Mouse (Mus musculus): ENCODE results near the gene Gm49776. TPM values are rescaled to one million over a fixed set of nuclear protein-coding genes. Genes with fewer than 3 reads are reported as not detected.

Gm49776 gene
- polyA plus RNA-seq, 1 experiment = not detected

GRCm38 (mm10) chr16:18229622-18230021 lies 28.5 kb downstream of the Gm49776 start:
- H3K4me3 ChIP-seq (ENCODE audit: insufficient read depth, low read depth, low read length) = peak overlapping the region; percentile 24
- TF ChIP-seq CTCF (IDR thresholded peaks at IDR 0.05; ENCODE audit: insufficient read depth, low read depth, low read length) (no peak), POLR2A (IDR thresholded peaks at IDR 0.05; ENCODE audit: insufficient read depth, low read depth, low read length) (0 out of 2 replicates have a peak, but pooled peaks have one; percentile 19)
- H3K4me1 ChIP-seq (ENCODE audit: control insufficient read depth, insufficient read depth, low read length) = peaks cover 57% of the 10 kb centered on the region
- 4% methylated on average over 11 of the region's 11 CpGs for WGBS
- H3K27ac ChIP-seq (ENCODE audit: insufficient read depth, low read depth, low read length) = peak overlapping the region; percentile 96

DNA sequence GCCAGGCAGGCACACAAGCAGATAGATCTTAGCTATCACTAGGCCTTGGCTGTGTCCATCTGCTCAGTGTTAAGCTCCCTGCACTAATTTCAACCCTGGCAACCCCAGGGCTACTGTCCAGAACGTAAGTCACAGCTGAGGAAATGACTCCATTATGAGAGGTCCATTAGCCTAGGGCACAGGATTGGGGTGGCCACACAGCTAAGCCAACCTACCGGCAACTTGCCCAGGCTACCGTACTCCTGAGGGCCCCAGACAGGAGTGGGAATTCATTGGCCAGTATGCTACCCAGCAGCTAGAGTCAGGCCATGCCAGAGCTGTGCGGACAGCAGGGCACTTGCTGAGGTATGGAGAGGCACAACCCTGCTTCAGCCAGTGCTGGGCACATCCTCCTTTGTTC lies 29.3 kb downstream of the Gm49776 start:
- H3K4me3 ChIP-seq (ENCODE audit: insufficient read depth, low read depth, low read length) = no peak overlapping the region
- 73% methylated on average over 4 of the region's 4 CpGs for WGBS
- peaks cover 63% of the 10 kb centered on the region for H3K4me1 ChIP-seq (ENCODE audit: control insufficient read depth, insufficient read depth, low read length)
- peak overlapping the region; percentile 96 for H3K27ac ChIP-seq (ENCODE audit: insufficient read depth, low read depth, low read length)
- TF ChIP-seq POLR2A (IDR thresholded peaks at IDR 0.05; ENCODE audit: insufficient read depth, low read depth, low read length) (no peak), CTCF (IDR thresholded peaks at IDR 0.05; ENCODE audit: insufficient read depth, low read depth, low read length) (no peak)

- peaks cover 59% of the 10 kb centered on the region for H3K4me1 ChIP-seq (ENCODE audit: control insufficient read depth, insufficient read depth, low read length)
- H3K27ac ChIP-seq (ENCODE audit: insufficient read depth, low read depth, low read length) = no peak overlapping the region
- TF ChIP-seq POLR2A (IDR thresholded peaks at IDR 0.05; ENCODE audit: insufficient read depth, low read depth, low read length) (no peak), CTCF (IDR thresholded peaks at IDR 0.05; ENCODE audit: insufficient read depth, low read depth, low read length) (no peak)
- WGBS = 87% methylated on average over 20 of the region's 20 CpGs
- no peak overlapping the region for H3K4me3 ChIP-seq (ENCODE audit: insufficient read depth, low read depth, low read length)
Measured at GRCm38 (mm10) chr16:18227897-18228422, 30.2 kb downstream of the Gm49776 start.

DNA sequence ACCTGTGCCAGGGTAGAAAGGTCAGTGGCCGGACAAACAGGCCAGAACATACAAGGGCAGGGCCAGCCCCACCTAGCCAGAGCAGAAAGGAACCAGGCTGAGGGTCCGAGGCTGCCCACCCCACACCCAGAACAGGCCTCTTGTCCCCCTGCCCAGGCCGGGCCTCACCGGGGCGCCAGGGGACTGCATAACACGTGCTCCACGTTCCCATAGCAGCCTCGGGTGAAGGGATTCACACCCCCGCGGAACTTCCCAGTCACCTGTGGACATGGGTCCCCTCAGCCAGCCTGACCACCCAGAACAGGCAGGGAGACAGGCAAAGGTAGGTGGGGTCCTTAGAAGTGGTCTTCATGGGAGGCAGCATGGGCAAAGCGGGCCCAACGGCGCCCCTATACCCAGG lies 30.9 kb downstream of the Gm49776 start:
- Histone ChIP-seq H3K4me3 (ENCODE audit: insufficient read depth, low read depth, low read length) (no peak overlapping the region), H3K27ac (ENCODE audit: insufficient read depth, low read depth, low read length) (no peak overlapping the region), H3K4me1 (ENCODE audit: control insufficient read depth, insufficient read depth, low read length) (peaks cover 66% of the 10 kb centered on the region)
- WGBS = 91% methylated on average over 13 of the region's 13 CpGs
- no peak for TF ChIP-seq POLR2A (IDR thresholded peaks at IDR 0.05; ENCODE audit: insufficient read depth, low read depth, low read length)
- no peak for TF ChIP-seq CTCF (IDR thresholded peaks at IDR 0.05; ENCODE audit: insufficient read depth, low read depth, low read length)

DNA sequence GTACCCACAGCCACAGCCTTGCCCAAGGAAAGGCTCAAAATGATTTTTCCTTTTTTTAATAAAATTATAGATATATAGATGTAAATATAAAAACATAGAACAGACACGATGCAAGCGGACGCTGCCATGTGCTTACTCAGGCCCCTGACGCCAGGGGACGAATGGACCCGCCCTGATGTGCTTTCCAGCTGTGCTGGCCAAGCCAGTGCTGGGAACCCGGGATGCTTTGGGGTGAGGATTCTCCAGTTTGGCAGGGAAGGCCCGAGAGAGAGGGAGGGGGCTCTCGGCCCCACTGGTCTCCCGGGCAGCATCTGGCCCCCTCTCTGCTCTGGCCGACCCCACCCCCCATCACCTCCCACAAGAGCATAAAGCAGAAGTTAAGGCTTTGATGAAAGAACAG lies 35.9 kb downstream of the Gm49776 start:
- H3K4me1 ChIP-seq (ENCODE audit: control insufficient read depth, insufficient read depth, low read length) = peaks cover 54% of the 10 kb centered on the region
- no peak for TF ChIP-seq CTCF (IDR thresholded peaks at IDR 0.05; ENCODE audit: insufficient read depth, low read depth, low read length)
- no peak for TF ChIP-seq POLR2A (IDR thresholded peaks at IDR 0.05; ENCODE audit: insufficient read depth, low read depth, low read length)
- WGBS = 79% methylated on average over 11 of the region's 11 CpGs
- H3K27ac ChIP-seq (ENCODE audit: insufficient read depth, low read depth, low read length) = no peak overlapping the region
- H3K4me3 ChIP-seq (ENCODE audit: insufficient read depth, low read depth, low read length) = no peak overlapping the region

DNA sequence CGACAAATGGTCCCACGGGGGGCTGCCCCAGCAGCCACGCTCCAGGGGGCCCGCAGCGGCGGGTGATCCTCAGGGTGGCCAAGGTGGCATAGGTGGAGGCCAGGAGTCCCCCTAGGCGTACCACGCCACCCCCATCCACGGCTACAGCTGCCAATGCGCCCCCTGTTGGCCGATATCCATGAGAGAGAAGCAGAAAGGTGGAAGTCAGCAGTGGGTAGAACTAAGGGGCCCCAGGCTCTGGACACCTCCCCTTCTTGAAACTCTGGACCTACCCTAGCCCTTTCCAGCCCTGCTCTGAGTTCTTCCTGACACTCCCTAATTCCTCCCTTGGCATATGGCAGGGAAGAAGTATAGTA lies 36.6 kb downstream of the Gm49776 start:
- Histone ChIP-seq H3K27ac (ENCODE audit: insufficient read depth, low read depth, low read length) (0 out of 2 replicates have a peak overlapping the region, but pooled peaks have one; percentile 5), H3K4me3 (ENCODE audit: insufficient read depth, low read depth, low read length) (no peak overlapping the region), H3K4me1 (ENCODE audit: control insufficient read depth, insufficient read depth, low read length) (peaks cover 51% of the 10 kb centered on the region)
- 69% methylated on average over 11 of the region's 11 CpGs for WGBS
- no peak for TF ChIP-seq POLR2A (IDR thresholded peaks at IDR 0.05; ENCODE audit: insufficient read depth, low read depth, low read length)

DNA sequence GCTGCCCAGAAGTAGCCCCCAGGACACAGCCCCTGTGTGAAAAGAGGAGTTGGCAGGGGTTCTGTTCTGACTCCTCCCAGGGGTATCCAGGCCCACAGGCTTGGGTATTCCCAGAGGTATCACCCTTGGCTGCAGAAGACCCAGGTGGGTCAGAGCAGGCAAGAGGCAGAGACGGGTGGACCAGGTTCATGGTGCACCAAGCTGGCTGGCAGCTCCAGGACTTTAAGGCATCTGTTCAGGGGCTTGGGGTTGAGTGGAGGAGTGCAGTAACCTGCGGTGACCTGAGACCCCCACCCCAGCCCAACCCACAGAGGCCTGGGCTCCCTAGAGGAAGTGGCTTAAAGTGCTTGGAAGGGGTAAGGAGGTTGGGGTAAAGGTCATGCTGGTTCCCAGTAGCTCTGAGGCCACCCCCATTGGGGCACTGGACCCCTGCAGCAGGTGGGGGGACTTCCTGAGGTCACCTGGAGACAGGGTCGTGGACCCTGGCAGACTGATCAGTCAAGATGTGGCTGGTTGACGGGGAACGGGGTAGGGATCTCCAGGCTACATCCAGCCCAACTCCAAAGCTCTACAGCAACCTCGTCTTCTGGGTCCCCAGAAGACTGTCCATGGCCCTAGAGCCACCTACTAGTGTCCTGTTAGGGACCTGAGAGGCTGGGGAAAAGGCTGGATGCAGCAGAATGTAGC lies 37.1 kb downstream of the Gm49776 start:
- Histone ChIP-seq H3K4me1 (ENCODE audit: control insufficient read depth, insufficient read depth, low read length) (peaks cover 53% of the 10 kb centered on the region), H3K27ac (ENCODE audit: insufficient read depth, low read depth, low read length) (no peak overlapping the region; the same call in 1 of the 2 replicates), H3K4me3 (ENCODE audit: insufficient read depth, low read depth, low read length) (no peak overlapping the region)
- TF ChIP-seq POLR2A (IDR thresholded peaks at IDR 0.05; ENCODE audit: insufficient read depth, low read depth, low read length) (no peak), CTCF (IDR thresholded peaks at IDR 0.05; ENCODE audit: insufficient read depth, low read depth, low read length) (no peak)
- 92% methylated on average over 6 of the region's 6 CpGs for WGBS

DNA sequence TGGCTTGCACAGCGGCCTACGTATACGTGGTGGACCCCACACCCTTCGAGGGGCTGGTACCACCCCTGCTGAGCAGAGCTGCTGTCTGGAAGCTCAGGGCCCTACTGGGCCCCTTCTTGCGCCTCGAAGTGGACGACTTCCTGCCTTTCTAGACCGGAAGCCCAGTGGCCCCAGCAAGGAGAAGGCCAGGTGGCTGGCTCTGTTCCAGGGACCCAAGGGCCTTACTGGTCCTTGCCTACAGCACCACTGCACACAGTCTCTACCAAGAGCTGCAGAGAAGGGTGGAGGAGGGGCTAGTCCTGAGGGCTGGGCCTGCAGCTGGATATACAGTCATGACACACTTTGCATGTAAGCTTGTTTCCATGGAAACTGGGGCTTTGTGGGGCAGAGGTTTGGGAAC lies 38.1 kb downstream of the Gm49776 start:
- WGBS = 48% methylated on average over 8 of the region's 8 CpGs
- Histone ChIP-seq H3K4me1 (ENCODE audit: control insufficient read depth, insufficient read depth, low read length) (peaks cover 55% of the 10 kb centered on the region), H3K4me3 (ENCODE audit: insufficient read depth, low read depth, low read length) (no peak overlapping the region), H3K27ac (ENCODE audit: insufficient read depth, low read depth, low read length) (peak overlapping the region; percentile 29)
- TF ChIP-seq POLR2A (IDR thresholded peaks at IDR 0.05; ENCODE audit: insufficient read depth, low read depth, low read length) (no peak), CTCF (IDR thresholded peaks at IDR 0.05; ENCODE audit: insufficient read depth, low read depth, low read length) (no peak)

DNA sequence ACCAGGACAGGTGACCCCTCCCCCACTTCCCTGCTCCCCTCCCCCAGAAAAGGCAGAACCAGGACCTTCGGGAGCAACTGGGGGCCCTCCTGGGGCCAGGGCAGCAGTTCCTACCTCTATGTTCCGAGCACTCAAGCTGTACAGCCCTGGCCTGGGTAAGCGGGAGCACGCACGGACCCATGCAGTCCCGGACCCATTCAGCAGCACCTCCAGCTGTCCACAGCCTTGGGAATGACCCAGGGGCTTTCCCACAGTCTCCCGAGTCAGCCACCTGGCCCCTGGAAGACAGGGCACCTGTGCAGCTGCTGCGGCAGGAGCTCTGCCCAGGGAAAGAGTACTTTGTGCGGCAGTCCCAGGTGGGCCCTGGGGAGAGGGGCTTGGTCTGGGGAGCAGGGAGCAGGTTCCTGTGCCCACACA lies 39.5 kb downstream of the Gm49776 start:
- no peak for TF ChIP-seq CTCF (IDR thresholded peaks at IDR 0.05; ENCODE audit: insufficient read depth, low read depth, low read length)
- TF ChIP-seq POLR2A (IDR thresholded peaks at IDR 0.05; ENCODE audit: insufficient read depth, low read depth, low read length) = no peak
- peaks cover 61% of the 10 kb centered on the region for H3K4me1 ChIP-seq (ENCODE audit: control insufficient read depth, insufficient read depth, low read length)
- no peak overlapping the region for H3K27ac ChIP-seq (ENCODE audit: insufficient read depth, low read depth, low read length)
- H3K4me3 ChIP-seq (ENCODE audit: insufficient read depth, low read depth, low read length) = no peak overlapping the region
- WGBS = 77% methylated on average over 9 of the region's 9 CpGs
